Mouse (Mus musculus) CH12F3 (cell line): ENCODE results near the gene Terf2.

Source experiments
- in situ Hi-C: fragments of 300-500 bp; cut with MboI; formaldehyde crosslinking; loops from 2 replicates; pipeline ENCODE4 v1.14.3; 2020; ENCODE audit warnings: low sequenced_read_pairs

Gene Terf2

DNA sequence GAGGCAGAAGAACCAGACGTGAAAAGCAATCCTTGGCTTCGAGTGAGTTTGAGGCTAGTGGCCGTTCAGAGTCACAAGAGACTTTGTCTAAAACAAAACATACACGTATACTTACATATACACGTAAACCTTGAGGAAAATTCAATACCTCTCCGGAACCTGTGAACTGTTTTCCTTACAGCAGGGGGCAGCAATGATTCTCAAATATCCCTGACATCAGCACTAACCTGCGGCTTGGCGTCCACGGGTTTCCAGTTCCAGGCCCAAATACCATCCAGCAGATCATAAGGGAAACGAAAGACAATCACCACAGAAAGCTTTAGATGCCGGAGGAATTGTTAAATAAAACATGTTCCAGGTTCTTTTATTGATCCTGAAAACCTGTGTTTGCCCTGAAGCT, 19.7 kb upstream of the Terf2 start:
- in situ Hi-C loops, result loop anchor here (25.0 kb wide), 1 partner anchor 446 kb away; no protein-coding TSS in a partner anchor

DNA sequence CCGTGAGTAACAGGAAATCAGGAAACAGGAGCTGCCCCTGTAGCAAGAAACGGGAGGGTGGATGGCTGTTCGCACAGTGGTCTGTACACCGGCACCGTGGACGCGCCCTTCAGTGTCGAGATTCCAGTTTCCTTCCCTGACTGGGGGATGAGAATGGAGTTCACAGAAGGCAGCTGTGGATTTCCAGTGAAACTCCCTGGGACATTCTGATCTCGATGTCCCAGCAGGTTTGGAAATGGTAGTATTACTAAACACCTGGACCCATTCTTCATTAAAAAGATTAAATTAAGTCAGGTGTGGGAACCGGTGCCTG, 18.6 kb upstream of the Terf2 start:
- in situ Hi-C loops, result loop anchor here (25.0 kb wide), 1 partner anchor 447 kb away; no protein-coding TSS in a partner anchor

DNA sequence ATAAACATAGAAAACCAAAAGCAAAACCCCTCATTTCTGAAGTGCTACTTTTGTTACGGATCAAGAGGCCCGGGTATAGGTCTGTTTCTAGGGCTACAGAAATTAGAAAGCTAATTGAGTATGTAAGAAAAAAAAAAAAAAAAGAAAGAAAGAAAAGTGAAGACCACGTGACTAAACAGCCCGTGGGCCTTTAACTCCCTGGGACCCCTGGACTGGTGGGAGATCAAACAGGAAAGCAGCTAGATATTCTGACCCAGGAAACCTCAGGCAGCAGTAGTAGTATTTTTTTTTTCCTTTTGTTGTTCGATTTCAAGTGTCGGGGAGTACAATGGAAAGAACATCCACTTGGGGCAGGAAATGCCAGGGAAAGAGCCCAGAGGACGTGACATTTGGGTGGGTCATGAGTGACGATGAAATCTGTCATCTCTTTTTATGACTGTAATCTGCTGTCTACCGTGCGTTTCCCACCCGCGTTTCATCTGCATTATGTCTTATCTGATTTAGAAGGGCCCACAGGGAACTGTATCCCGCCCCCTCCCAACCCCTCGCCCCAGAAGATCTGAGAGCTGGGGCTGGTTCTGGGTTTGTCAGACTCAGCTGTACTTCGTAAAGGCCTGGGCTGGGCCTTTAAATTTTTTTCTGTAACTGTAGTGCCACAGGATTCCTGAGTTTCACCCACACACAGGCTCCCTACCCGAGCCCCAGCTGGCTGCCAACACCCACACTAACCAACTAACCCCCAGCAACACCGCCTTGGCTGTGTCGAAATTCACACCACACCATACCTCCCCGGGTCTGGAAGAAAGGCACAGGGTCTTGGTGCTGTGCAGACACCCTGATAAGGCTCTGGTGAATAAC, 18.0 kb upstream of the Terf2 start:
- in situ Hi-C loops, result loop anchor here (25.0 kb wide), 1 partner anchor 448 kb away; no protein-coding TSS in a partner anchor

DNA sequence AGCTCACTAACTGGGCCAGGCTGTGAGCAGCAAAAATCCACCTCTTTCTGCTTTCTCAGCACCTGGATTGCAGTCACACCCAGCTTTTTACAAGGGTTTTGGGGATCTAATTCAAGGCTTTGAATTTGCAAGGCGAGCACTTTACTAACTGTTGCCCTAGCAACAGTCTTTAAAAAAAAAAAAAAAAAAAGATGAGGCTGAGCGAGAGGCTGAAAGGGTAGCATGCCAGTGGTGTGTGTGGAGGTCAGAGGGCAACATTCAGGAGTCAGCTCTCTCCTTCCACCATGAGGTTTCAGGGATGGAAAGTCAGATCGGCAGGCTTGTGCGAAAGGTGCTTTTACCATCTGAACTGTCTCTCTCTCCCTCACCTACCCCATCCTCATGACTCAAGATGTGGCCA, 16.9 kb upstream of the Terf2 start:
- in situ Hi-C loops, result loop anchor here (25.0 kb wide), 1 partner anchor 449 kb away; no protein-coding TSS in a partner anchor

DNA sequence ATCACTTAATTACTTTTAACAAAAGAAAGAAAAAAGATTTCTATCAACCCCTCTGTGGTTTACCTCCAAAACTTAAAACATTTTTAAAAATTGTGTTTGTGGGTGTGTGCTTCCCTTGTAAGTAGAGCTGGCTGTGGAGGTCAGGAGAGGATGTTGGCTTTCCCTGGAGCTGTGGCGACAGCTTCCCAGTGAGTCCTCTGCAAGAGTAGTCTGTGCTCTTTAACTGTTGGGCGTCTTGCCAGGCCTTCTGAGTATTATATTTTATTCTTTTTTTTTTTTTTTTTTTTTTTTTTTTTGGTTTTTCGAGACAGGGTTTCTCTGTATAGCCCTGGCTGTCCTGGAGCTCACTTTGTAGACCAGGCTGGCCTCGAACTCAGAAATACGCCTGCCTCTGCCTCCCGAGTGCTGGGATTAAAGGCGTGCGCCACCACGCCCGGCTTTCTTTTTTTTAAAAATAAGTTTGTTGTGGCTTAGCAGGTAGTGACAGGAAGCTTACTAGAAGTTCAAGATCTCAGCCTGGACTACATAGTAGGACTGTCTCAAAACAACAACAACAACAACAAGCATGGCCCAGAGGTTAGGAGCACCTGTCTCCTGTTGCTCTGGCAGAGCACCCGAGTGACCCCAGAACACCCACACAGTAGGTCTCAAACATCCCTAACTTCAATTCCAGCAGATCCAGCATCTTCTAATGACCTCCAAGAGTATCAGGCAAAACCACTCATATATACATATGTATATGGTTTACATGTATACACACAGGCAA, 15.2 kb upstream of the Terf2 start:
- in situ Hi-C loops, result loop anchor here (25.0 kb wide), 1 partner anchor 451 kb away; no protein-coding TSS in a partner anchor

DNA sequence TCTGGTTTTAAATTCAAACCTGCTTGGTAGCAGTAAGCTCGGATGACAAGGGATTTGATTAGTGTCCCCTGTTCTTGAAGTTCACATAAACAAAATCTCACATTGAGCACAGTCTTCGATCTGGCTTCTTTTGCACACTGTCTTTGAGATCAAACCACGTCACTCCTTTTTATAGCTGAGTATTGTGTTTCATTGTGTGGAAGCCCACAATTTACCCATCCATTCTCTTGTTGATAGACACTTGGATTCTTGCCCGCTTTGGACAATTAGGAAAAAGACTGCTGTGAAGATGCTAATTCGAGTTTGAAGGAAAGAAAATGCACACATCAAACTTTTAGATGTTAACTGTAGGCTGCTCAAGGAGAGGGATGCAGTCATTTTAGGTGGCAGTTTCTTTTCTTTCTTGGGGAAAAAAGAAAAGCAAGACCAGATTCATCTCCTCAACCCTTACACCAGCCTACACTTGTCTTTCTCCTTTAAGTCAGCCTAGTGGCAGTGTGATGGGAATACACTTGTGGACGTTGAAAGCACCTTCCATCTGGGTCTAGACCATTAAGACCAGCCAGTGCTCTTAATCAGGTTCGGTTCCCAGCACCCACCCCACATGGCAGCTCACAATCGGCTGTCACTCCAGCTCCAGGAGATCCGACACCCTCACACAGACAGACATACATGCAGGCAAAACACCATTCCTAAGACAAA, 14.4 kb upstream of the Terf2 start:
- in situ Hi-C loops, result loop anchor here (25.0 kb wide), 1 partner anchor 452 kb away; no protein-coding TSS in a partner anchor

DNA sequence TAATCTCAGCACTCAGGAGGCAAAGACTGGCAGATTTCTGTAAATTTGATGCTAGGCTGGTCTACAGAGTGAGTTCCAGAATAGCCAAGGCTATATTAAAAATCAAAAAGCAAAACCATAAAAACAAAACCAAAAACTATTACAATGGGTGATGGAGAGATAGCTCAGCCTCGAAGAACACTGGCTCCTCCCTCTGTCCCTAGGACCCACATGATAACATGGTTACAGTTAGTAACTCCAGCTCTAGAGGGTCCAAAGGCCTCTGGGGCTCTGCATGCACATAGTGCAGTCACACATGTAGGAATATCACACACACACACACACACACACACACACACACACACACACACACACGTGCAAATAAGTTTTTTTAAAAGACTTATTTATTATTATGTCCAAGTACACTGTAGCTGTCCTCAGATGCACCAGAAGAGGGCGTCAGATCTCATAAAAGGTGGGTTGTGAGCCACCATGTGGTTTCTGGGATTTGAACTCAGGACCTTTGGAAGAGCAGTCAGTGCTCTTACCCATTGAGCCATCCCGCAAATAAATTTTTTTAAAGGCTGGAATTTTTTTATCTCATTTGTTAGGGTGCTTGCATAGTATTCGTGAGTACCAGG, 13.6 kb upstream of the Terf2 start:
- in situ Hi-C loops, result loop anchor here (25.0 kb wide), 1 partner anchor 452 kb away; no protein-coding TSS in a partner anchor

DNA sequence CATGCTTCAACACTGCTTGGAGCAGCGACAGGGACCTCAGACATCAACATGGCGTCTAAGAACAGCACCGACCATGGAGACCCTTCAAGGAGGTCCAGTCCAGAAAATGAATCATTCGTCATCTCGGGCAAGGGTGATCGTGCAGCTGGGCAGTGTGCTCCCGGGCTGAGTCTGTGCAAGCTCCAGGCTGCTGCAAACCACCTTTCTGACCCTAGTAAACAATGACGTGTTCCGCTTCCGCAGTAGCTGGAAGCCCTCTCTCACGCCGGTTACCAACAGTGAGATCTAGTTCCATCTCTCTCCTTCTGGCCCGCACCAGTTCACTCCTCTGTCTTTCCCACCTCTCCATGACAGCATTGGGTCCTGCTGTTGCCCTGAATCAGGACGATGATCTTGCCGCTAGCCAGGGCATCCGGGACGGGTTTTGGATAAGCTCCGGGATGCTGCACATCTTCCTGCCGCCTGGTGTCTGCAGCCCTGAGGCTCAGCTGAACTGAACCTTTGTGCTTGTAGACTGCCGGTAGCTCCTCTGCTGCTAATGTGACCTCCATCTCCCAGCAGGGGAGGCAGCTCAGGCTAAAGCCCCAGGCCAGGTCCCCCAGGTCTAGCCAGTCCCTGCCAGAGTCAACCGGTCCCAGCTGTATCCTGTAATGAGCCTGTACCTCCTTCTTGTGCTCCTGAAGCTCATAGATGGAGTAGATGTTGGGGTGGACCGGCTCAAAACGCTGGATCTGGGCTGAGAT, 12.8 kb upstream of the Terf2 start:
- in situ Hi-C loops, result loop anchor here (25.0 kb wide), 1 partner anchor 453 kb away; no protein-coding TSS in a partner anchor

DNA sequence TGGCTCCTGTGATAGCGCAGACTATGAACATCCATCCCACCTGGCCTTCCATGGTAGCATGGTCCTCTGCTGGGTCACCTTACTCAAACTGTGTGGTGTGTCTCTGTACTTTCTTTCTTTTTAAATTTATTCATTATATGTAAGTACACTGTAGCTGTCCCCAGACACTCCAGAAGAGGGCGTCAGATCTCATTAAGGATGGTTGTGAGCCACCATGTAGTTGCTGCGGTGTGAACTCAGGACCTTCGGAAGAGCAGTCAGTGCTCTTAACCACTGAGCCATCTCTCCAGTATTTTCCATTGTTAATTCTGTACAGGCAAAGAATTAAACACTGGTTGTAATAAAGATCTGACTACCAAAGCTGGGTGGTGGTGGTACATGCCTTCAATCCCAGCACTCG, 11.7 kb upstream of the Terf2 start:
- in situ Hi-C loops, result loop anchor here (25.0 kb wide), 1 partner anchor 454 kb away; no protein-coding TSS in a partner anchor

DNA sequence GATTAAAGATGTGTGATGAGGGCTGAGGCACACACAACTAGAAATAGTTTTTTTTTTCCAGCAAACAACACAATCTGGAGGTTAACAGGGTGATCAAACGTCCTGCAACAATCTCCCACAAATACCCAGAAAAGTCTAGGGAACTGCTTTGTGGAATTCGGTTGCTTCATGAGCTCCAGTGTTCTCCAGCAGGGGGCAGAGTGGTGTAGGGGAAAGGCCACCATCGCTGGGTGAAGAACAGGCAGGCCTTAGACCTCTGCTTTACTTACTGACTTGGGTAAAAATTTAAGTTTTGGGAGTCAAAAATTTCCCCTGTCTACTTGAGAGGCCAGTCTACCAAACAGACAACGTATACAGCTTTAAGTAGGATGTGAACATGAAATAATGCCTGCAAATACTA, 8.2 kb upstream of the Terf2 start:
- in situ Hi-C loops, result loop anchor here (25.0 kb wide), 1 partner anchor 458 kb away; no protein-coding TSS in a partner anchor

DNA sequence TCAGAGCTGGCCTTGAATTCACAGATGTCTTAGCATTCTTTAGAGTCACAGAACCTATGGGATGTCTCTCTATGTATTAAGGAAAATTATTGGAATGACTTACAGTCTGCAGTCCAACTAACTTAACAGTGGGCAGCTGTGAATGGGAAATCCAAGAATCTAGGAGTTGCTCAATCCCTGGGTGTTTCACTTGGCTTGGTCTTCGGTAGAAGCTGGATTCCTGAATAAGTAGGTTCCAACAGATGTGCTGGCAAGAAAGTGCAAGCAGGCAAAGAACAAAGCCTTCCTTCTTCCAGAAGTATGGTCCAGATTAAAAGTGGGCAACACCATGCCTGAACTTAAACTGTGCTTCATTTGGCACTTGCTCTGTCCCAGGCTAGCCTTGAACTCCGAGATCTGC, 4.3 kb upstream of the Terf2 start:
- in situ Hi-C loops, result loop anchor here (25.0 kb wide), 1 partner anchor 462 kb away; no protein-coding TSS in a partner anchor

DNA sequence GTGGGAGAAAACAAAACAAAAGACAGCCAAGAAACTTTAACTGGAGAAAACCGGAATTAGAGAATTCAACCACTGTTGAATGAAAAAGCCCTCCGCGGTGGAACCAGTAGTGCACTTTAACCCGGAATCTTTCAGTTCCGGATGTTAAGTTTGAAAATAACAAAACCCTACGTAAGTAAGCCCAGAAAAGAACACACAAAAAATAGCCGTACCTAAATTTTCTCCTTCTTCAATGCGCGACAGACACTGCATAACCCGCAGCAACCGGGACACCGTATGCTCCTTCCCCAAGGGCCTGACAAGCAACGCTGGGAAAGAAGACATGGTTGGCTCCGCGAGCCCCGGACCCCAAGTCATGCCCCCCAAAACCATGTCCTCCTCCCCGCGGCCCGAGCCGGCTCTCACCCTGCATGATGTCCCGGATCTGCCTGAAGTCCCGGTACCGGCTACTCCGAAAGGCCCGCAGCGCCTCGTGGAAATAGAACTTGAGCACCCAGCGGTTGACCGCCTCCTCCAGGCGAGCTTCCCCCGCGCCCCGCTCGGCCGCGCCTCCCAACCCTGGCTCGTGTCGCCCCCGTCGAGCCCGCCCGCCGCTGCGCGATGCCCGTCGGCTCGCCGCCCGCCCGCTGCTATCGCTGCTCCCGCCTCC, 506 bp downstream of the Terf2 start:
- in situ Hi-C loops, result no loop called here

DNA sequence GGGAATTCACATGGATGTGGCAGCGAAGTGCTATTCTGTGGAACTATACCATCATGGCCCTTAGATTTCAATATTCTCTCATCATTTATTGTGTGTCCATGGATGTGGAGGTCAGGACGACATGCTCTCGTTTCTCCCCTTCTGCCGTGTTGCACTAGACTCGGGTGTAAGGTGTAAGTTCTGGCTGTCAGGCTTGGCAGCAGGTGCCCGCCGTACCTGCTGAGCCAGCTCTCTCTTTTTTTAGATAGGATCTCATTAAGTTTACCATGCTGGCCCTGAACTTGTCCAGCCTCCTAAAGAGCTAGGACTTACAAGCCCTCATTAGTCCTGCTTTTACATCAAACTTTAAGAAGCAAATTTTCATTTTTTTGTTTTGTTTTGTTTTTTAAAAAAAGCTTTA, 5.8 kb downstream of the Terf2 start:
- in situ Hi-C loops, result no loop called here

DNA sequence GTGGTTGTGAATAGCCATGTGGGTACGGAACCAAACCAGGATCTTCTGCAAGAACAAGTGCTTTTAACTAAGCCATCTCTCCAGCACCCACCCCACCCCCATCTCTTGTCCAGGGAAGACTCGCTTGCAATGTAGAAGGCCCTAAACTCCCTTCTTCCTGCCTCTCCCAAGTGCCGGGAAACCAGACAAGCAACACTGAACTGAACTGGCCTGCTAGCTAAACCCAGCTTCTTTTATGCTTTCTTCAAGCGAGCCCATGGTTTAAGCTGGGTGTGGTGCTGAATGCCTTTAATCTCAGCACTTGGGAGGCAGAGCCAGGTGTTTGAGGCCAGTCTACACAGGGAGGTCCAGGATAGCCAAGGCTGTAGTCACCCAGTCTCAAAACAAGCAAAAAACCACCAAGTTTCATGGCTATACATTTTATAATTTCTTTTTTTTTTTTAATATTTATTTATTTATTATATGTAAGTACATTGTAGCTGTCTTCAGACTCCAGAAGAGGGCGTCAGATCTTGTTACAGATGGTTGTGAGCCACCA, 7.8 kb downstream of the Terf2 start:
- in situ Hi-C loops, result no loop called here

DNA sequence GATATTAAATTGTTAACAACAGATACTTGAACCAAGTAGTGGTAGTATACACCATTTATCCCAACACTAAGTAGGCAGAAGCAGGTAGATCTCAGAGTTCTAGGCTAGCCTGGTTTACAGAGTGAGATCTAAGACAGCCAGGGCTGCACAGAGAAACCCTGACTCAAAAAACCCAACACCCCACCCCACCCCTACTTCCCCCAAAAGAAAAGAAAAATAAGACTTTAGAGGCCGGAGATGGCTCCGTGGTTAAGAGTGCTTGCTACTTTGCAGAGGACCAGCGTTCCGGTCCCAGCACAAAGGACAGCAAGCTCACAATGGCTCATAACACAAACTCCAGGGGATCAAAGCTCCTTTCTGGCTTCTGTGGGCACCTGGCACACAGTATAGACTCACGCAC, 10.3 kb downstream of the Terf2 start:
- in situ Hi-C loops, result no loop called here

DNA sequence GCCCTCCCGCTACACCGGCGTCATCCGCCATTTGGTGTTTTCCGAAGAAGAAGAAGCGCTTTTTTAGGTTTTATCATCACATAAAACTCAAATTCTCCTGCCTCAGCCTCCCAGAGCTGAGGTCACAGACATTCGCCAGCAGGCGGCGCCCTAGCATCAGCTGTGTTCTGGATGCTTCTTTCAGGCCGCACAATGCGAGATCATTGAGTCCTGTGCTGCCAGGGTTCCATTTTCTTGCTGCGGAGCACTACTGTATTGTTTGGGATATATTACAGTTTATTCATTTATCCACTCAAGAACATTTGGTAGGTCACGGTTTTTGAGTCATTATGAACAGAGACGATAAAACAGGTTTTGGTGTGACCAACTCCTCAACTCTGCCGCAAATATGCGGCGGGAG, 11.0 kb downstream of the Terf2 start:
- in situ Hi-C loops, result no loop called here

DNA sequence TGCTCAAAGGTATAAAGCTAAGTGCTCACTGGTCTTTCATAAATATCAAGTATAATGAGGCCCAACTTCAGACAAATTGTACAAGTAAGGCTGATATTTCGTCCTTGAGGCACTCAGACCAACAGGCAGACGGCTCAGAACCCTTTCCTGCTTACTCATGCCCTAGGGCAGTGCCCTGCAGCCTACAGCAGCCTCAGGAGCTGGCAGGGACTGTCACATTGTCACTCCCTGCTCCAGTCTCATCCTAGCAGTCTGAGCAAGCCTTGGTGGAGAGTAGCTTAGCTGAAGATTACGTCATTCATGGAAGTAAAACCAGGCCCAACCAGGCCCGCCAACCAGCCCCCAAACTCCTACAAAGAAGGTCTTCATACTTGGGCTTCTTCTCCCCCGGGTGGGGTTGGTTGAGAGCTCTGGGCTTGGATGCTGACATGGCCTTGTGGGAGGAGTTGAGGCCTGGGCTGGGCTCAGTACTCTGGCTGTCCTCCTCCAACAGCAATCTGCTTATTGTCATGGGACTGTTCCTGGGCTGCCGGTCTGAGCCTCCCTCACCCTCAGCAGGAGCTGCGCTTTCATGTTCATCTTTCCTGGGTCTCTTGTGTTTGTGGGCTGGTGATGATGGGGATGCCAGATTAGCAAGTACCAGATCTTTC, 20.0 kb downstream of the Terf2 start:
- in situ Hi-C loops, result no loop called here

DNA sequence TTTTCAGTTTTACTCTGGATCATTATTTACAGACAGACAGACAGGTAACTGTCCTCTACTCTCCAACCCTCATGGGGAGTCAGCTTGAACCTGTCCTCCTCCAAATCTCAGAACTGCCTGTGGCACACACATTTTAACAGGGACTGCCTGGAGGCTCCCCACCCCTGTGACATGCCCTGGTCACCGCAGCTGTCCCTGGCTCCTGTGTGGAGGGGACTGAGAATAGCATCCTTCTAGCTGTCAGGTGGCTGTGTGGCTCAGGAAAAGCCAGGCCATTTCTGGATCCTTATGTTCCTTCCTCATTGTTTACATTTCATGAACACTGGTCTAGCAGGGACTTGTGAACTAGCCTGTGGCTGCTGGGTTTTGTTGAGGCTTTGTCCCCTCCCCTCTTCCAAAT, 22.2 kb downstream of the Terf2 start:
- in situ Hi-C loops, result no loop called here

DNA sequence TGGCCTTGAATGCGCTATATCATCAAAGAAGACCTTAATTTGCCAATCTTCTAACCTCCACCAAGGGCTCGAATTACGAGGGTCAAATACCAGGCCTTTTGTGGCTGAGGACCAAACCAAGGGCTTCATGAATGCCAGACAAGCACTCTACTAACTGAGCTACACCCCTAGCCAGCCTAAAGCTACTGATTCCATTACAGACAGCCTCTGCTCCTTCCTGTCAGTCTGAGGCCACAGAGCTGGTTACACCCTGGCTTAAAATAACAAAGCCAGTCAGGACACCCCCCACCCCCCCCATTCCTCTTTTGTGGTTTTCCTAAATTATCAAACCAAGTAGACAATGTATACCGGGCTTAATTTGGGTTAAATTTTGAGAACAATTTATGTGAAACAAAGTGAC, 22.6 kb downstream of the Terf2 start:
- in situ Hi-C loops, result no loop called here
